In genomic region chr3:88716399-88717197, GRCm38 (mm10) we compare ENCODE assay signal across 8 mouse cellular contexts. TPM values are rescaled to one million over a fixed set of nuclear protein-coding genes. Genes with fewer than 3 reads are reported as not detected.
DNase-seq lines count a peak whose midpoint lies in the region; ATAC-seq and TF ChIP-seq lines count a peak whose summit lies in the region.

Gene Rit1 (plus strand): TSS chr3:88716838.

- 3% methylated on average over 27 of the region's 27 CpGs for WGBS in forebrain, embryonic 13.5 days
- WGBS in large intestine, adult 2 months, result under 1% methylated on average over 27 of the region's 27 CpGs
- 1% methylated on average over 26 of the region's 27 CpGs for WGBS in liver, postnatal 0 days (ENCODE audit: insufficient replicate concordance)
- WGBS in neural tube, embryonic 14.5 days, result 3% methylated on average over 27 of the region's 27 CpGs

- H3K9me3 ChIP-seq in E14TG2a.4 (ENCODE audit: low read length), result no peaks in the 10 kb centered on the region
- no peaks in the 10 kb centered on the region for H3K9me3 ChIP-seq in forebrain, embryonic 13.5 days (replicated peaks)
- H3K9me3 ChIP-seq in liver, postnatal 0 days (ENCODE audit: low read length), result no peaks in the 10 kb centered on the region
- H3K9me3 ChIP-seq in neural tube, embryonic 14.5 days (ENCODE audit: control insufficient read depth, low read length), result no peaks in the 10 kb centered on the region

- intact Hi-C loops in heart, postnatal 10 days (cut with DNase I), result no loop called here

- H3K36me3 ChIP-seq in E14TG2a.4 (ENCODE audit: insufficient read depth, low read length), result peaks cover 41% of the 10 kb centered on the region
- peaks cover 55% of the 10 kb centered on the region for H3K36me3 ChIP-seq in forebrain, embryonic 13.5 days (ENCODE audit: poor library complexity, severe bottlenecking)
- peaks cover 36% of the 10 kb centered on the region for H3K36me3 ChIP-seq in liver, postnatal 0 days (replicated peaks; ENCODE audit: insufficient read depth, low read length)
- H3K36me3 ChIP-seq in neural tube, embryonic 14.5 days (ENCODE audit: control insufficient read depth, insufficient read depth, low read length), result peaks cover 22% of the 10 kb centered on the region

- no peaks in the 10 kb centered on the region for H3K27me3 ChIP-seq in E14TG2a.4 (ENCODE audit: insufficient read depth, low read length)
- no peaks in the 10 kb centered on the region for H3K27me3 ChIP-seq in forebrain, embryonic 13.5 days
- H3K27me3 ChIP-seq in liver, postnatal 0 days (ENCODE audit: insufficient read depth, low read length), result no peaks in the 10 kb centered on the region
- H3K27me3 ChIP-seq in neural tube, embryonic 14.5 days (ENCODE audit: control insufficient read depth, insufficient read depth, low read length), result no peaks in the 10 kb centered on the region

- peak within 1 kb of the TSS; percentile 82 for H3K4me3 ChIP-seq in E14TG2a.4 (replicated peaks; ENCODE audit: low read length)
- H3K4me3 ChIP-seq in forebrain, embryonic 13.5 days, result peak within 1 kb of the TSS; percentile 70
- H3K4me3 ChIP-seq in liver, postnatal 0 days (ENCODE audit: low read depth, low read length), result peak within 1 kb of the TSS; percentile 94
- peak within 1 kb of the TSS; percentile 72 for H3K4me3 ChIP-seq in neural tube, embryonic 14.5 days (ENCODE audit: low read depth, low read length)

- TF ChIP-seq EP300 in liver, postnatal 0 days (IDR thresholded peaks at IDR 0.05; ENCODE audit: low read depth), result no peak; the same call in 1 of the 2 replicates

- H3K4me1 ChIP-seq in E14TG2a.4 (replicated peaks; ENCODE audit: low read depth, low read length), result peaks cover 29% of the 10 kb centered on the region
- peaks cover 21% of the 10 kb centered on the region for H3K4me1 ChIP-seq in forebrain, embryonic 13.5 days
- peaks cover 26% of the 10 kb centered on the region for H3K4me1 ChIP-seq in liver, postnatal 0 days (ENCODE audit: insufficient read depth)
- peaks cover 20% of the 10 kb centered on the region for H3K4me1 ChIP-seq in neural tube, embryonic 14.5 days (ENCODE audit: control insufficient read depth, insufficient read depth, low read length)

- DNase-seq in c-Kit-positive CD71-positive TER-119-positive erythroid progenitor cells, embryonic 14.5 days (ENCODE audit: low spot score), result peak; percentile 89
- peak; percentile 90 to 91 for DNase-seq in heart, postnatal 10 days
- DNase-seq in large intestine, adult 2 months (ENCODE audit: low read depth, low spot score), result peak; percentile 65
- DNase-seq in liver, postnatal 0 days, result peak; percentile 93
- DNase-seq in testis, postnatal 10 days (ENCODE audit: low spot score), result peak; percentile 95

- peak within 1 kb of the TSS; percentile 57; the same call in 1 of the 2 replicates for H3K27ac ChIP-seq in forebrain, embryonic 13.5 days
- peak within 1 kb of the TSS; percentile 87 for H3K27ac ChIP-seq in liver, postnatal 0 days (ENCODE audit: low read depth)
- H3K27ac ChIP-seq in neural tube, embryonic 14.5 days (ENCODE audit: low read depth, low read length), result peak within 1 kb of the TSS; percentile 64

- peak; percentile 95 for ATAC-seq in forebrain, embryonic 13.5 days
- ATAC-seq in liver, postnatal 0 days, result peak; percentile 91
- ATAC-seq in neural tube, embryonic 14.5 days (ENCODE audit: low read depth), result peak; percentile 93

- H3K4me2 ChIP-seq in forebrain, embryonic 13.5 days, result peak within 1 kb of the TSS; percentile 92
- H3K4me2 ChIP-seq in liver, postnatal 0 days (ENCODE audit: low read depth, low read length), result peak within 1 kb of the TSS; percentile 88
- H3K4me2 ChIP-seq in neural tube, embryonic 14.5 days (ENCODE audit: low read depth, low read length), result peak within 1 kb of the TSS; percentile 80

- TF ChIP-seq CTCF in E14TG2a.4 (conservative IDR thresholded peaks at IDR 0.05; ENCODE audit: low read length), result no peak
- TF ChIP-seq CTCF in liver, postnatal 0 days (IDR thresholded peaks at IDR 0.05; ENCODE audit: low read depth), result no peak

- H3K9ac ChIP-seq in forebrain, embryonic 13.5 days, result peak within 1 kb of the TSS; percentile 76
- H3K9ac ChIP-seq in liver, postnatal 0 days (replicated peaks), result peak within 1 kb of the TSS; percentile 87
- H3K9ac ChIP-seq in neural tube, embryonic 14.5 days (replicated peaks; ENCODE audit: low read depth, low read length), result peak within 1 kb of the TSS; percentile 59

RNA-seq across cellular contexts. Expression of gene Rit1, which starts in this region (rescaled TPM):
- 49.5 and 52.6 TPM in 2 replicates for polyA plus RNA-seq in forebrain, embryonic 13.5 days (2015; fragmentation: Nextera tagmentation; extraction: Ambion mirVana)
- 10 to 100 TPM; 59.4 to 70.2 TPM for total RNA-seq in heart, postnatal 10 days (2021)
- polyA plus RNA-seq in large intestine, adult 2 months (2012; rRNA removed), result 30.6 and 38.7 TPM in 2 replicates
- polyA plus RNA-seq in liver, postnatal 0 days (2015; fragmentation: Nextera tagmentation; extraction: Ambion mirVana), result 25.6 and 26.3 TPM in 2 replicates
- polyA plus RNA-seq in neural tube, embryonic 14.5 days (2014; fragmentation: Nextera tagmentation; extraction: Ambion mirVana), result 60.1 and 62.1 TPM in 2 replicates

Comparison
In these comparisons a context has a peak if more than half of its experiments do, and no peak if none do; other contexts are left out.
1. Peak in every context shown above with its lines: DNase-seq, ATAC-seq, H3K4me3 ChIP-seq and H3K27ac ChIP-seq.